Mouse (Mus musculus): Measurements from ENCODE around the gene Nos1ap.

- TF ChIP-seq CTCF (IDR thresholded peaks at IDR 0.05; ENCODE audit: low read depth) (no peak), EP300 (IDR thresholded peaks at IDR 0.05; ENCODE audit: low read depth) (no peak)
These were observed 283.4 kb downstream of the Nos1ap start, which contains the start of gene Gm7694 for GRCm38 (mm10) chr1:170306232-170306631.

All from liver, postnatal 0 days (tissue).